Mouse (Mus musculus): ENCODE measurements at regions not wholly inside any gene's neighbourhood (a gene's known extent, or its start where the extent isn't known, plus 50 kb on each side); places are given as distances from the start of the nearest gene placed in this dataset.
A peak's percentile ranks its signal among the peaks of the same experiment; 100 is the strongest.

GRCm38 (mm10) chr6:101793986-101794385 is 416.3 kb upstream of the Pdzrn3 start:
- Histone ChIP-seq H3K4me1 (ENCODE audit: control insufficient read depth, insufficient read depth, low read length) (no peaks in the 10 kb centered on the region), H3K9ac (ENCODE audit: low read length) (no peak overlapping the region), H3K9me3 (ENCODE audit: control insufficient read depth, low read length) (no peaks in the 10 kb centered on the region), H3K4me3 (ENCODE audit: low read depth, low read length) (no peak overlapping the region), H3K27me3 (ENCODE audit: control insufficient read depth, insufficient read depth, low read length) (no peaks in the 10 kb centered on the region), H3K27ac (ENCODE audit: low read depth, low read length) (no peak overlapping the region), H3K4me2 (ENCODE audit: low read depth) (no peak overlapping the region), H3K36me3 (ENCODE audit: control insufficient read depth, insufficient read depth, low read length) (no peaks in the 10 kb centered on the region)
- 77% methylated on average over 2 of the region's 2 CpGs for WGBS
- ATAC-seq (ENCODE audit: insufficient read depth, low FRiP score, low TSS enrichment) (no peak), DNase-seq (ENCODE audit: low spot score) (no peak)

- Histone ChIP-seq H3K4me2 (ENCODE audit: low read depth) (no peak overlapping the region), H3K9me3 (ENCODE audit: control insufficient read depth, low read length) (no peaks in the 10 kb centered on the region), H3K27me3 (ENCODE audit: control insufficient read depth, insufficient read depth, low read length) (no peaks in the 10 kb centered on the region), H3K36me3 (ENCODE audit: control insufficient read depth, insufficient read depth, low read length) (no peaks in the 10 kb centered on the region), H3K4me3 (ENCODE audit: low read depth, low read length) (no peak overlapping the region), H3K9ac (ENCODE audit: low read length) (no peak overlapping the region), H3K4me1 (ENCODE audit: control insufficient read depth, insufficient read depth, low read length) (no peaks in the 10 kb centered on the region), H3K27ac (ENCODE audit: low read depth, low read length) (no peak overlapping the region)
- 93% methylated on average over 3 of the region's 3 CpGs for WGBS
- DNase-seq (ENCODE audit: low spot score): no peak
- ATAC-seq (ENCODE audit: insufficient read depth, low FRiP score, low TSS enrichment): no peak
These were observed 400.2 kb upstream of the Pdzrn3 start for GRCm38 (mm10) chr6:101777864-101778263.

GRCm38 (mm10) chr6:101773151-101773550 is 395.5 kb upstream of the Pdzrn3 start:
- no peak overlapping the region for H3K9ac ChIP-seq (ENCODE audit: low read length)
- H3K27ac ChIP-seq (ENCODE audit: low read depth, low read length): no peak overlapping the region
- DNase-seq (ENCODE audit: low spot score) (no peak), ATAC-seq (ENCODE audit: insufficient read depth, low FRiP score, low TSS enrichment) (no peak)
- 80% methylated on average over 5 of the region's 5 CpGs for WGBS
- no peak overlapping the region for H3K4me3 ChIP-seq (ENCODE audit: low read depth, low read length)
- H3K4me2 ChIP-seq (ENCODE audit: low read depth): no peak overlapping the region
- H3K9me3 ChIP-seq (ENCODE audit: control insufficient read depth, low read length): no peaks in the 10 kb centered on the region
- H3K27me3 ChIP-seq (ENCODE audit: control insufficient read depth, insufficient read depth, low read length): no peaks in the 10 kb centered on the region
- no peaks in the 10 kb centered on the region for H3K36me3 ChIP-seq (ENCODE audit: control insufficient read depth, insufficient read depth, low read length)
- H3K4me1 ChIP-seq (ENCODE audit: control insufficient read depth, insufficient read depth, low read length): no peaks in the 10 kb centered on the region

- Histone ChIP-seq H3K4me2 (ENCODE audit: low read depth) (no peak overlapping the region), H3K9me3 (ENCODE audit: control insufficient read depth, low read length) (no peaks in the 10 kb centered on the region), H3K4me1 (ENCODE audit: control insufficient read depth, insufficient read depth, low read length) (no peaks in the 10 kb centered on the region), H3K4me3 (ENCODE audit: low read depth, low read length) (no peak overlapping the region), H3K9ac (ENCODE audit: low read length) (no peak overlapping the region), H3K27me3 (ENCODE audit: control insufficient read depth, insufficient read depth, low read length) (no peaks in the 10 kb centered on the region), H3K36me3 (ENCODE audit: control insufficient read depth, insufficient read depth, low read length) (no peaks in the 10 kb centered on the region), H3K27ac (ENCODE audit: low read depth, low read length) (no peak overlapping the region)
- WGBS: 76% methylated on average over 3 of the region's 3 CpGs
- DNase-seq (ENCODE audit: low spot score) (no peak), ATAC-seq (ENCODE audit: insufficient read depth, low FRiP score, low TSS enrichment) (no peak)
These were observed 357.4 kb upstream of the Pdzrn3 start for GRCm38 (mm10) chr6:101735107-101735506.

DNA sequence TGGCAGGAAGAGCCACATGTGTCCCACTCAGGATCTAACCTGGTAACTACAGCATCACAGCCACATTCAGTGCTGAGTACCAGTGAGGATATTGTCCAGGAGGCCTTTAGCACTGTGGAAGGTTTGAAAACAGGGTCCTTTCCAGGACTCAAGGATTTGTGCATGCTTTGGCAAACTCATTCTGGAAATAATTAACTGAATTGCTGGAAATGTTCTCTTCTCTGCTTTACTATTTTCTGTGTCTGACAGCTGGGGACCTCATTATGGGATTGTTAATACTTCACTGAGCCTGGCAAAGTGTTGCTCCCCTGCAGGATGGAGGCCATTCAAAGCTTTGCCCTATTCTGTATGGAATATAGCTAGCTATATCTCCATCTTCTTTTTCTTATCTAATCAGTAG is 342.8 kb upstream of the Pdzrn3 start:
- no peak overlapping the region for H3K4me2 ChIP-seq (ENCODE audit: low read depth)
- no peak overlapping the region for H3K9ac ChIP-seq (ENCODE audit: low read length)
- DNase-seq (ENCODE audit: low spot score) (no peak), ATAC-seq (ENCODE audit: insufficient read depth, low FRiP score, low TSS enrichment) (no peak)
- H3K27ac ChIP-seq (ENCODE audit: low read depth, low read length): no peak overlapping the region
- H3K4me3 ChIP-seq (ENCODE audit: low read depth, low read length): no peak overlapping the region
- no peaks in the 10 kb centered on the region for H3K4me1 ChIP-seq (ENCODE audit: control insufficient read depth, insufficient read depth, low read length)
- no peaks in the 10 kb centered on the region for H3K36me3 ChIP-seq (ENCODE audit: control insufficient read depth, insufficient read depth, low read length)
- H3K9me3 ChIP-seq (ENCODE audit: control insufficient read depth, low read length): no peaks in the 10 kb centered on the region
- H3K27me3 ChIP-seq (ENCODE audit: control insufficient read depth, insufficient read depth, low read length): no peaks in the 10 kb centered on the region

GRCm38 (mm10) chr6:101689684-101690083 is 312.0 kb upstream of the Pdzrn3 start:
- Histone ChIP-seq H3K4me1 (ENCODE audit: control insufficient read depth, insufficient read depth, low read length) (no peaks in the 10 kb centered on the region), H3K36me3 (ENCODE audit: control insufficient read depth, insufficient read depth, low read length) (no peaks in the 10 kb centered on the region), H3K4me3 (ENCODE audit: low read depth, low read length) (no peak overlapping the region), H3K9ac (ENCODE audit: low read length) (no peak overlapping the region), H3K4me2 (ENCODE audit: low read depth) (no peak overlapping the region), H3K9me3 (ENCODE audit: control insufficient read depth, low read length) (no peaks in the 10 kb centered on the region), H3K27ac (ENCODE audit: low read depth, low read length) (no peak overlapping the region), H3K27me3 (ENCODE audit: control insufficient read depth, insufficient read depth, low read length) (no peaks in the 10 kb centered on the region)
- 91% methylated on average over 2 of the region's 2 CpGs for WGBS
- ATAC-seq (ENCODE audit: insufficient read depth, low FRiP score, low TSS enrichment): no peak
- no peak for DNase-seq (ENCODE audit: low spot score)

DNA sequence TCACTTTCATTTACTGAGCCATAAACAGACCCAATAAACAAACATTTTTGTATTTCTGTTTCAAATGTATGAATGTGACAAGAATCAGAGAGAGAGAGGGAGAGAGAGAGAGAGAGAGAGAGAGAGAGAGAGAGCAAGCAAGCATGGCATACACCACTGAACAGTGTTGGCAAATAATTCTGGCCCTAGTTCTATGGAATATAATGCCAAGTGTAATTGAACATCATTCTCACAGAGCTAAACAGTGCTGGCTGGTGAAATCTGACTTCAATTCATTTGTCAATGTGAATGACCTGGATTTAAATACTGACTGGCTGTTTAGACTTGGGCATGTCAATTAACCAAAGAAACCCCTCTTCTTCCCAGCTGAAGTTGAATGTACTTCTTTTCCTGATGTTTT is 308.9 kb upstream of the Pdzrn3 start:
- ATAC-seq (ENCODE audit: insufficient read depth, low FRiP score, low TSS enrichment) (no peak), DNase-seq (ENCODE audit: low spot score) (no peak)
- Histone ChIP-seq H3K36me3 (ENCODE audit: control insufficient read depth, insufficient read depth, low read length) (no peaks in the 10 kb centered on the region), H3K27ac (ENCODE audit: low read depth, low read length) (no peak overlapping the region), H3K9ac (ENCODE audit: low read length) (no peak overlapping the region), H3K9me3 (ENCODE audit: control insufficient read depth, low read length) (no peaks in the 10 kb centered on the region), H3K4me3 (ENCODE audit: low read depth, low read length) (no peak overlapping the region), H3K4me1 (ENCODE audit: control insufficient read depth, insufficient read depth, low read length) (no peaks in the 10 kb centered on the region), H3K27me3 (ENCODE audit: control insufficient read depth, insufficient read depth, low read length) (no peaks in the 10 kb centered on the region), H3K4me2 (ENCODE audit: low read depth) (no peak overlapping the region)

DNA sequence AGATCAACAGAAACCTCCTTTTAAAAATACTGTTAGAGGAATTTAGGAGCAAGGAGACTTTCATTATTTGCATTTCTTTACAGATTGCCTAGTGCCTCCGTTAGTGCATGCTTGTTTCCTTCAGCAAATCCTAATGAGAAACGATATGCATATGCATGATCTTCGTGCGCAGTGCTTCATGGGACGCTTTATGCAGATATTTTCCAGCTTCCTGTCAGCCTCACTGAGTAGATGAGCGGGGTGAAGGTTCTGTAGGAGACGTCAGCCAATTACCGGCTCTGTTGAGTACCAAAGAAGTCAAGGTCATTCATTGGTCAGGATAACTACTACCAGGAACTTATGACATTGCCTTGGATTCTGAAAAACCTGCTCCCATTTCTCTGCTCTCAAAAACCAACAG is 308.0 kb upstream of the Pdzrn3 start:
- ATAC-seq (ENCODE audit: insufficient read depth, low FRiP score, low TSS enrichment) (peak; percentile 45; the same call in 1 of the 2 replicates), DNase-seq (ENCODE audit: low spot score) (no peak)
- no peaks in the 10 kb centered on the region for H3K27me3 ChIP-seq (ENCODE audit: control insufficient read depth, insufficient read depth, low read length)
- H3K4me2 ChIP-seq (ENCODE audit: low read depth): no peak overlapping the region
- H3K27ac ChIP-seq (ENCODE audit: low read depth, low read length): no peak overlapping the region
- no peaks in the 10 kb centered on the region for H3K36me3 ChIP-seq (ENCODE audit: control insufficient read depth, insufficient read depth, low read length)
- H3K9me3 ChIP-seq (ENCODE audit: control insufficient read depth, low read length): no peaks in the 10 kb centered on the region
- WGBS: 77% methylated on average over 8 of the region's 8 CpGs
- H3K4me3 ChIP-seq (ENCODE audit: low read depth, low read length): no peak overlapping the region
- H3K4me1 ChIP-seq (ENCODE audit: control insufficient read depth, insufficient read depth, low read length): no peaks in the 10 kb centered on the region
- no peak overlapping the region for H3K9ac ChIP-seq (ENCODE audit: low read length)

DNA sequence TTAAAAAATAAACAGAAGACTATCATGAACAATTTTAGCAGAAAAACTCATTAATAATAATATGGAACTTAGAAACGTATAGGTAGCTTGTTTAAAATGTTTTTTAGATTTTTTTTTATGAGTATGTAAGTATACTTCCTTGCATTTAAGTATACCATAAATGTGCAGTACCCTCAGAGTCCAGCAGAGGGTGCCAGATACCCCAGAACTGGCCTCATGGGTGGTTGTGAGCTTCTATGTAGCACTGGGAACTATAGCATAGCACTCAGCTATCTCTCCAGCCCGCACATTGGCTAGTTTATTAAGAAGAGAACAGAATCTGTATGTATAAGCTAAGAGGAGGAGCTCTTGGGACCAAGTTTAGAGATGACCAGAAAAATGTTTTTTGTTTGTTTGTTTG is 306.7 kb upstream of the Pdzrn3 start:
- H3K4me1 ChIP-seq (ENCODE audit: control insufficient read depth, insufficient read depth, low read length): no peaks in the 10 kb centered on the region
- no peak for ATAC-seq (ENCODE audit: insufficient read depth, low FRiP score, low TSS enrichment)
- WGBS: 76% methylated on average over 2 of the region's 2 CpGs
- no peaks in the 10 kb centered on the region for H3K9me3 ChIP-seq (ENCODE audit: control insufficient read depth, low read length)
- no peak for DNase-seq (ENCODE audit: low spot score)
- no peak overlapping the region for H3K4me3 ChIP-seq (ENCODE audit: low read depth, low read length)
- H3K27me3 ChIP-seq (ENCODE audit: control insufficient read depth, insufficient read depth, low read length): no peaks in the 10 kb centered on the region
- H3K36me3 ChIP-seq (ENCODE audit: control insufficient read depth, insufficient read depth, low read length): no peaks in the 10 kb centered on the region
- no peak overlapping the region for H3K4me2 ChIP-seq (ENCODE audit: low read depth)
- no peak overlapping the region for H3K27ac ChIP-seq (ENCODE audit: low read depth, low read length)
- H3K9ac ChIP-seq (ENCODE audit: low read length): no peak overlapping the region

Measured in neural tube, embryonic 11.5 days (tissue).